Mouse (Mus musculus) forebrain, embryonic 16.5 days (tissue): ENCODE measurements around the gene Srsf11. TPM values are rescaled to one million over a fixed set of nuclear protein-coding genes. Genes with fewer than 3 reads are reported as not detected.

Experiments
- ATAC-seq: fragments of 200-750 bp; cut with Nextera tagmentation; 2 replicates; pipeline ENCODE4 v1.8.0; 2017; ENCODE audit warnings: mild to moderate bottlenecking, moderate library complexity
- H3K27ac ChIP-seq: fragments of 300-500 bp; sonication (generic); 2 replicates; pipeline ENCODE4 v1.5.1; 2014; ENCODE audit warnings: low read length, control low read depth
- H3K27me3 ChIP-seq: fragments of 300-500 bp; sonication (generic); replicated peaks from 2 replicates; pipeline ENCODE4 v1.6.1; 2014; ENCODE audit warnings: low read length; ENCODE audit not compliant: control insufficient read depth, insufficient read depth
- H3K36me3 ChIP-seq: fragments of 300-500 bp; sonication (generic); 2 replicates; pipeline ENCODE4 v1.6.1; 2014; ENCODE audit not compliant: control insufficient read depth, insufficient read depth
- H3K4me1 ChIP-seq: fragments of 300-500 bp; sonication (generic); replicated peaks from 2 replicates; pipeline ENCODE4 v1.6.1; 2014; ENCODE audit warnings: low read length; ENCODE audit not compliant: control insufficient read depth, insufficient read depth
- H3K4me2 ChIP-seq: fragments of 300-500 bp; sonication (generic); 2 replicates; pipeline ENCODE4 v1.6.1; 2014; ENCODE audit warnings: mild to moderate bottlenecking, low read length, control low read depth
- H3K4me3 ChIP-seq: fragments of 300-500 bp; sonication (generic); replicated peaks from 2 replicates; pipeline ENCODE4 v1.5.1; 2014; ENCODE audit warnings: mild to moderate bottlenecking, low read length, control low read depth
- H3K9ac ChIP-seq: fragments of 300-500 bp; sonication (generic); replicated peaks from 2 replicates; pipeline ENCODE4 v1.6.1; 2014; ENCODE audit warnings: low read depth, low read length, control low read depth
- H3K9me3 ChIP-seq: fragments of 300-500 bp; sonication (generic); 2 replicates; pipeline ENCODE4 v1.6.1; 2016; ENCODE audit warnings: low read length; ENCODE audit not compliant: control insufficient read depth
- WGBS: fragments of 180-500 bp; shearing (Covaris S2); extraction: QIAGEN DNeasy Blood & Tissue Kit; methylation state at CpG from one replicate; pipeline ENCODE4 v1.1.7; 2014; 5-methylcytosine and 5-hydroxymethylcytosine counted together
- polyA plus RNA-seq: library from polyadenylated mRNA; unstranded; fragments of >200 nt; fragmentation: Nextera tagmentation; extraction: Ambion mirVana; gene quantifications from 2 replicates; pipeline ENCODE4 v1.2.1, GENCODE M21; 2015

The Srsf11 gene
- 277 and 288 TPM in 2 replicates for polyA plus RNA-seq

GRCm38 (mm10) chr3:158036329-158036988 lies at the start of gene Srsf11, which contains the start of gene Lrrc40:
Gene Srsf11 (minus strand): TSS chr3:158036639.
Gene Lrrc40 (plus strand): TSS chr3:158036662.
- H3K27ac ChIP-seq = peak within 1 kb of the TSS; percentile 39
- under 1% methylated on average over 55 of the region's 55 CpGs for WGBS
- H3K27me3 ChIP-seq = no peaks in the 10 kb centered on the region

GRCm38 (mm10) chr3:158077828-158078227 lies 41.4 kb upstream of the Srsf11 start:
- H3K36me3 ChIP-seq = no peaks in the 10 kb centered on the region
- H3K4me2 ChIP-seq = no peak overlapping the region
- no peak overlapping the region for H3K4me3 ChIP-seq
- ATAC-seq = no peak
- 78% methylated on average over 5 of the region's 5 CpGs for WGBS
- H3K4me1 ChIP-seq = no peaks in the 10 kb centered on the region
- no peak overlapping the region for H3K27ac ChIP-seq
- no peak overlapping the region for H3K9ac ChIP-seq
- no peaks in the 10 kb centered on the region for H3K9me3 ChIP-seq
- no peaks in the 10 kb centered on the region for H3K27me3 ChIP-seq

More at GRCm38 (mm10) chr3:158036329-158036988, at the start of gene Srsf11, which contains the start of gene Lrrc40:
- Histone ChIP-seq H3K9ac (peak within 1 kb of the TSS; percentile 68), H3K9me3 (no peaks in the 10 kb centered on the region), H3K4me2 (peak within 1 kb of the TSS; percentile 78), H3K4me3 (peak within 1 kb of the TSS; percentile 54), H3K4me1 (peaks cover 21% of the 10 kb centered on the region), H3K36me3 (no peaks in the 10 kb centered on the region)
- ATAC-seq = peak; percentile 96

GRCm38 (mm10) chr3:158077380-158077772 lies 40.9 kb upstream of the Srsf11 start:
- Histone ChIP-seq H3K4me1 (no peaks in the 10 kb centered on the region), H3K27me3 (no peaks in the 10 kb centered on the region), H3K4me2 (no peak overlapping the region), H3K27ac (no peak overlapping the region), H3K36me3 (no peaks in the 10 kb centered on the region), H3K9me3 (no peaks in the 10 kb centered on the region), H3K4me3 (no peak overlapping the region), H3K9ac (no peak overlapping the region)
- WGBS = 51% methylated on average over 1 of the region's 1 CpGs
- no peak for ATAC-seq

GRCm38 (mm10) chr3:158076685-158077379 lies 40.4 kb upstream of the Srsf11 start:
- no peak; the same call in 1 of the 2 replicates for ATAC-seq
- H3K36me3 ChIP-seq = no peaks in the 10 kb centered on the region
- H3K9ac ChIP-seq = no peak overlapping the region
- H3K4me1 ChIP-seq = no peaks in the 10 kb centered on the region
- no peak overlapping the region for H3K4me2 ChIP-seq
- H3K27me3 ChIP-seq = no peaks in the 10 kb centered on the region
- no peak overlapping the region for H3K27ac ChIP-seq
- H3K4me3 ChIP-seq = no peak overlapping the region
- WGBS = 49% methylated on average over 4 of the region's 4 CpGs
- H3K9me3 ChIP-seq = no peaks in the 10 kb centered on the region

- Histone ChIP-seq H3K4me1 (0 out of 2 replicates have a peak, but pooled peaks cover 3% of the 10 kb centered on the region), H3K36me3 (no peaks in the 10 kb centered on the region; the same call in 1 of the 2 replicates), H3K9ac (no peak overlapping the region), H3K27ac (no peak overlapping the region), H3K4me3 (no peak overlapping the region), H3K4me2 (no peak overlapping the region), H3K9me3 (no peaks in the 10 kb centered on the region), H3K27me3 (no peaks in the 10 kb centered on the region)
- no peak for ATAC-seq
- WGBS = 86% methylated on average over 2 of the region's 2 CpGs
These were observed 38.6 kb upstream of the Srsf11 start for GRCm38 (mm10) chr3:158075004-158075403.

- H3K36me3 ChIP-seq = peaks cover 10% of the 10 kb centered on the region; the same call in 1 of the 2 replicates
- H3K9me3 ChIP-seq = no peaks in the 10 kb centered on the region
- no peak overlapping the region for H3K4me3 ChIP-seq
- H3K4me1 ChIP-seq = 0 out of 2 replicates have a peak, but pooled peaks cover 3% of the 10 kb centered on the region
- H3K27ac ChIP-seq = no peak overlapping the region
- H3K4me2 ChIP-seq = no peak overlapping the region
- 70% methylated on average over 9 of the region's 9 CpGs for WGBS
- no peak for ATAC-seq
- no peak overlapping the region for H3K9ac ChIP-seq
- H3K27me3 ChIP-seq = no peaks in the 10 kb centered on the region
These were observed 32.3 kb upstream of the Srsf11 start for GRCm38 (mm10) chr3:158068613-158069263.

GRCm38 (mm10) chr3:158067916-158068315 lies 31.5 kb upstream of the Srsf11 start:
- H3K9me3 ChIP-seq = no peaks in the 10 kb centered on the region
- H3K36me3 ChIP-seq = peaks cover 10% of the 10 kb centered on the region; the same call in 1 of the 2 replicates
- H3K9ac ChIP-seq = no peak overlapping the region
- WGBS = 90% methylated on average over 7 of the region's 7 CpGs
- no peak overlapping the region for H3K4me2 ChIP-seq
- 0 out of 2 replicates have a peak, but pooled peaks cover 3% of the 10 kb centered on the region for H3K4me1 ChIP-seq
- H3K27me3 ChIP-seq = no peaks in the 10 kb centered on the region
- no peak overlapping the region for H3K4me3 ChIP-seq
- no peak overlapping the region for H3K27ac ChIP-seq
- ATAC-seq = no peak

GRCm38 (mm10) chr3:158065256-158065655 lies 28.8 kb upstream of the Srsf11 start:
- no peaks in the 10 kb centered on the region for H3K9me3 ChIP-seq
- peak; percentile 27; the same call in 1 of the 2 replicates for ATAC-seq
- WGBS = 96% methylated on average over 2 of the region's 2 CpGs

More at GRCm38 (mm10) chr3:158065256-158065655, 28.8 kb upstream of the Srsf11 start:
- Histone ChIP-seq H3K9ac (no peak overlapping the region), H3K4me1 (no peaks in the 10 kb centered on the region), H3K4me3 (no peak overlapping the region), H3K27ac (no peak overlapping the region), H3K4me2 (no peak overlapping the region), H3K36me3 (peaks cover 10% of the 10 kb centered on the region; the same call in 1 of the 2 replicates), H3K27me3 (no peaks in the 10 kb centered on the region)
